Mouse (Mus musculus): Measurements from ENCODE around the gene Mrps11.

GRCm38 (mm10) chr7:78753752-78754457 lies 29.0 kb upstream of the Mrps11 start:
- TF ChIP-seq CTCF (IDR thresholded peaks at IDR 0.05; ENCODE audit: low read depth) (no peak), EP300 (IDR thresholded peaks at IDR 0.05; ENCODE audit: low read depth) (no peak)
